Mouse (Mus musculus) thymus, adult 2 months (tissue): ENCODE data around the gene Phldb1.

Experiments used
- CTCF ChIP-seq: fragments of 200-500 bp; IDR thresholded peaks from 2 replicates; pipeline ENCODE4 v1.5.1; 2012; ENCODE audit warnings: mild to moderate bottlenecking, control low read depth, low read length, moderate library complexity, borderline replicate concordance; ENCODE audit not compliant: control insufficient read depth, poor library complexity, insufficient read depth; ENCODE audit errors: extremely low read depth
- POLR2A ChIP-seq: fragments of 200-500 bp; IDR thresholded peaks from 2 replicates; pipeline ENCODE4 v1.6.1; 2012; ENCODE audit warnings: mild to moderate bottlenecking, low read length, control low read depth, moderate library complexity; ENCODE audit not compliant: control insufficient read depth, poor library complexity, insufficient read depth; ENCODE audit errors: extremely low read depth

DNA sequence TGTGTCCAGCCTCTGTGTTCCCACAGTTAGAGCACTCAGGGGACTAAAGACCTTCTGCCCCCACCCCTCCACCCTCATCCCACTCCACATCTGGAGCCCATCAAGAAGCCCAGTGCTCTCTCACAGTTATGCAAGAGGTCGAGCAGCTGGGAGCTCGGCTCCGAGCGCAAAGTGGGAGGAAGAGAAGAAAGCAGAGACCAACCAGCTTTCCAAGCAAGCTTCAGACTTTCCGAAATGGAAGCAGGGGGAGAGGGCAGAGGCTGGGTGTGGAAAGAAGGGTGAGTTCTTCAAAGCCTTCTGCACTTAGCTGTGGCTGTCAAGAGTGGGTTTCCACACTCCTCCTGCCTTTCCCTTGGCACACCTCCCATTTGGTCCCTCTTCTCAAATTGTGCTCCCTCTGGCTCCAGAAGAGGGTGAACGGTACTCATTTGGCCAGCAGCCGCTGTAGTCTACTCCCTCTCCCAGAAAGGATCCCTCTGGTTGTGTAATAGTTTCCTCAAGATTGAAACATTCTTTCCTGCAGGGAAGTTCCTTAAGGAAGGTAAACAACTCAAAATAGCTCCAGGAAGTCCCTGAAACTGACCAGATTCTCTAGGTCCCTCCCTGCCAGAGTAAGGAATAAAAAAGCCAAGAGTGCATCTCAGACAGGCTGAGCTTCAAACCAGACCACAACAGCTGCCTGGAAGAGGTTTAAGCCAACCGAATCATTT, 2.4 kb upstream of the Phldb1 start:
- TF ChIP-seq POLR2A (no peak), CTCF (no peak)
